Mouse (Mus musculus): ENCODE data around the gene Fbln1. TPM values are rescaled to one million over a fixed set of nuclear protein-coding genes. Genes with fewer than 3 reads are reported as not detected.

The Fbln1 gene
- total RNA-seq, 1 experiment from 2014 or later, result 47.0 TPM

- peak; percentile 24 for DNase-seq
Measured at GRCm38 (mm10) chr15:85335671-85336300, 130.0 kb downstream of the Fbln1 start, which contains the start of gene Atxn10. Gene Atxn10 (plus strand): TSS chr15:85336245.

Other genes starting within 250 kb of the Fbln1 start
- 24.9 and 32.2 TPM in 2 replicates for gene 5031439G07Rik, start 217.4 kb upstream of the Fbln1 start, total RNA-seq (2021)
- not detected in 2 replicates for gene Upk3a, start 188.8 kb upstream of the Fbln1 start, total RNA-seq (2021)
- 12.6 and 15.5 TPM in 2 replicates for gene Fam118a, start 177.0 kb upstream of the Fbln1 start, total RNA-seq (2021)
- gene Smc1b, start 74.0 kb upstream of the Fbln1 start, total RNA-seq (2021), result 0.11 and 0.41 TPM in 2 replicates
- gene Ribc2, start 73.9 kb upstream of the Fbln1 start, total RNA-seq (2021), result not detected in 2 replicates
- 105 and 109 TPM in 2 replicates for gene Atxn10, start 130.3 kb downstream of the Fbln1 start, total RNA-seq (2021)

Measured in adrenal gland, postnatal 14 days (tissue).